Mouse (Mus musculus): ENCODE data around the gene Myh9.
"Not testable (repeated sequence)": the region's sequence is repeated elsewhere in the genome, so short reads cannot be mapped to it uniquely, and the experiment has no call there.

Myh9 gene

GRCm38 (mm10) chr15:77755132-77755531 lies 86.8 kb downstream of the Myh9 start:
- DNase-seq (ENCODE audit: low read depth), result no peak

GRCm38 (mm10) chr15:77752443-77752842 lies 89.5 kb downstream of the Myh9 start:
- no peak for DNase-seq (ENCODE audit: low read depth)

- peak; percentile 89 for DNase-seq (ENCODE audit: low read depth)
Observed at GRCm38 (mm10) chr15:77750461-77750860, 91.5 kb downstream of the Myh9 start.

GRCm38 (mm10) chr15:77749717-77750116 lies 92.3 kb downstream of the Myh9 start:
- DNase-seq (ENCODE audit: low read depth), result no peak

GRCm38 (mm10) chr15:77748414-77748813 lies 93.6 kb downstream of the Myh9 start:
- no peak for DNase-seq (ENCODE audit: low read depth)

GRCm38 (mm10) chr15:77746326-77746725 lies 95.6 kb downstream of the Myh9 start:
- DNase-seq (ENCODE audit: low read depth), result no peak

GRCm38 (mm10) chr15:77745081-77745480 lies 96.9 kb downstream of the Myh9 start:
- DNase-seq (ENCODE audit: low read depth), result peak; percentile 32

GRCm38 (mm10) chr15:77744632-77745031 lies 97.3 kb downstream of the Myh9 start:
- DNase-seq (ENCODE audit: low read depth), result no peak

- peak; percentile 84 for DNase-seq (ENCODE audit: low read depth)
Observed at GRCm38 (mm10) chr15:77741556-77741955, 100.4 kb downstream of the Myh9 start.

GRCm38 (mm10) chr15:77740511-77741297 lies 101.3 kb downstream of the Myh9 start:
- DNase-seq (ENCODE audit: low read depth), result peak; percentile 62

- peak; percentile 28 for DNase-seq (ENCODE audit: low read depth)
Observed at GRCm38 (mm10) chr15:77733903-77734302, 108.1 kb downstream of the Myh9 start.

GRCm38 (mm10) chr15:77733380-77733779 lies 108.6 kb downstream of the Myh9 start:
- DNase-seq (ENCODE audit: low read depth), result peak; percentile 94

- peak; percentile 0 for DNase-seq (ENCODE audit: low read depth)
Observed at GRCm38 (mm10) chr15:77732851-77733250, 109.1 kb downstream of the Myh9 start.

- peak; percentile 0 for DNase-seq (ENCODE audit: low read depth)
Observed at GRCm38 (mm10) chr15:77731605-77732004, 110.4 kb downstream of the Myh9 start.

GRCm38 (mm10) chr15:77728739-77729138 lies 113.2 kb downstream of the Myh9 start, which contains the start of gene Apol9b:
TSS of gene Apol9b (plus strand) at chr15:77729039.
- DNase-seq (ENCODE audit: low read depth), result not testable (repeated sequence)

- peak; percentile 1 for DNase-seq (ENCODE audit: low read depth)
Observed at GRCm38 (mm10) chr15:77727745-77728144, 114.2 kb downstream of the Myh9 start.

GRCm38 (mm10) chr15:77727139-77727538 lies 114.8 kb downstream of the Myh9 start:
- DNase-seq (ENCODE audit: low read depth), result peak; percentile 59

- DNase-seq (ENCODE audit: low read depth), result peak; percentile 77
Observed at GRCm38 (mm10) chr15:77725393-77726020, 116.5 kb downstream of the Myh9 start.

GRCm38 (mm10) chr15:77724208-77724911 lies 117.6 kb downstream of the Myh9 start:
- not testable (repeated sequence) for DNase-seq (ENCODE audit: low read depth)

- not testable (repeated sequence) for DNase-seq (ENCODE audit: low read depth)
Observed at GRCm38 (mm10) chr15:77721509-77721908, 120.5 kb downstream of the Myh9 start.

GRCm38 (mm10) chr15:77718240-77718639 lies 123.7 kb downstream of the Myh9 start:
- DNase-seq (ENCODE audit: low read depth), result peak; percentile 2
